Mouse (Mus musculus) heart, postnatal 0 days (tissue): ENCODE results near the gene Col9a2.

Source experiments
- CTCF ChIP-seq: IDR thresholded peaks from 2 replicates; pipeline ENCODE4 v1.5.1; 2016; ENCODE audit warnings: antibody characterized with exemption, control low read depth, low read depth
- EP300 ChIP-seq: IDR thresholded peaks from 2 replicates; pipeline ENCODE4 v1.6.1; 2016; ENCODE audit warnings: antibody characterized with exemption, low read depth

DNA sequence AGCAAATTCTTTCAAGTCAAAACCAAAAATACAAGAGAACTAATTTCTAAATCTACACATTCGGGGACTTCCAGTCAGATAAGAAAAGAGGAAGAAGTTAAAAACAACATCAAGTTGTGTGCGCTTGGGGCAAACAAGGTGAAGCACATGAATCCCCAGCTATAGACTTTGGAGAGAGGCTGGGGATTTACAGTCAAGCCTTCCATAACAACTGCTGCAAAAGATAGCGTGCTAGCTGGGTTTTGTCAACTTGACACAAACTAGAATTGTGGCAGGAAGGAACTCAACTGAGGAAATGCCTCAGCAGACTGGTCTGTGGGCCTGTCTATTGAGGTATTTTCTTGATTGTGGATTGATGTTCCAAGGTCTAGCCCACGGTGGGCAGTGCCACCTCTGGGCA is 34.5 kb upstream of the Col9a2 start:
- TF ChIP-seq EP300, result 0 out of 2 replicates have a peak, but pooled peaks have one; percentile 26
- TF ChIP-seq CTCF, result no peak
